Mouse (Mus musculus) cortical plate, adult 2 months (tissue): ENCODE data around the gene Taldo1. TPM values are rescaled to one million over a fixed set of nuclear protein-coding genes. Genes with fewer than 3 reads are reported as not detected.

ENCODE experiments used
- H3K27ac ChIP-seq: fragments of 200-500 bp; 2 replicates; pipeline ENCODE4 v1.5.1; 2012; ENCODE audit warnings: low read length, control low read depth, inconsistent platforms; ENCODE audit not compliant: insufficient read depth
- H3K4me1 ChIP-seq: fragments of 200-500 bp; 2 replicates; pipeline ENCODE4 v1.6.1; 2011; ENCODE audit warnings: low read length; ENCODE audit not compliant: control insufficient read depth, insufficient read depth
- H3K4me3 ChIP-seq: fragments of 200-500 bp; 2 replicates; pipeline ENCODE4 v1.5.1; 2011; ENCODE audit warnings: mild to moderate bottlenecking, low read length, control low read depth; ENCODE audit not compliant: insufficient read depth
- CTCF ChIP-seq: fragments of 200-500 bp; IDR thresholded peaks from 2 replicates; pipeline ENCODE4 v1.5.1; 2011; ENCODE audit warnings: mild to moderate bottlenecking, control low read depth, low read length; ENCODE audit not compliant: insufficient read depth; ENCODE audit errors: extremely low read depth
- POLR2A ChIP-seq: fragments of 200-500 bp; IDR thresholded peaks from 2 replicates; pipeline ENCODE4 v1.6.1; 2011; ENCODE audit warnings: mild to moderate bottlenecking, low read length, control low read depth; ENCODE audit not compliant: insufficient read depth; ENCODE audit errors: extremely low read depth
- polyA plus RNA-seq: library from polyadenylated mRNA; depleted of rRNA; stranded (reverse); fragments of >200 nt; gene quantifications from 2 replicates; pipeline ENCODE4 v1.2.3, GENCODE M21; 2012; rRNA removed

Gene Taldo1
- 182 and 193 TPM in 2 replicates for polyA plus RNA-seq

DNA sequence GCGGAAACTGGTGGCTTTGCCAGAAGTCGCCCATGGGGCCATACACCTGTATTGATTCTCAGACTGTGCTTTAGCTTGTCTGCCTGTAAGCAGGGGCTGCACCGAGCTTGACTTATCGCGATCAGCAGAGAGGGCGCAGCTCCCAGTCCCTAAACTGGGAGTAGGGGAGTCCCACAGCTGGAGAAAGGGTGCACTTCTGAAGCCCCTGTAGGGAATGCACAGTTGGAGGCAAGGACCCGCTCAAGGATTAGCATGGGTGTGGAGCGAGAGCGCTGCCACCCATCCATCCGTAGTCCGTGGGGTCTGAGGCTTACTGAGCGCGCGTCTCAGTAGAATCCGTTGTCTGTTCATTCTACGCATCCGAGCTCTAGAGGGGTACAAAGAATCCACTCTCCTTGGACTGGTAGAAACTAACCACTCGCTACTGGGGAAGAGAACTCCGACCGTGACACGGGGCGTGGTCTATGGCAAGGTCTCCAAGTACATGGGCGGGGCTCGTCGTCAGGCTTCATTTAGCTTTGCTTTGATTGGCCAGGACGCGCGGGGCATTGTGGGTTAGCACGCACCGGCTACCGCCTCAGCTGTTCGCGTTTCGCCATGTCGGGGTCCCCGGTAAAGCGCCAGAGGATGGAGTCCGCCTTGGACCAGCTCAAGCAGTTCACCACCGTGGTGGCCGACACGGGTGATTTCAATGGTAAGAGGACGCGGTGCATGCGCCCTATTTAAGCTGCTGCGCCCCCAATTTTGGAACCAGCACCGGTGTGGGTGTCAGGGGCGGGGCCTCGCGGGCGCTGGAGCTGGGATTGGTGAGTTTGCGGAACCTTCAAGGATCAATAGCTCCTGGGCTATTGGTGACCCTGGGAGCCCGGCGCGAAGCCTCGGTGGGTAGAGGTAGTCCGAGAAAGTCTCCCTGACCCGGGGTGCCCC lies at the start of gene Taldo1:
Gene Taldo1 (plus strand): TSS at position 575 of the 927 bp plus-strand sequence.
- TF ChIP-seq CTCF (no peak), POLR2A (peak; percentile 69)
- H3K4me3 ChIP-seq = peak within 1 kb of the TSS; percentile 63
- peaks cover 6% of the 10 kb centered on the region; the same call in 1 of the 2 replicates for H3K4me1 ChIP-seq
- peak within 1 kb of the TSS; percentile 1; the same call in 1 of the 2 replicates for H3K27ac ChIP-seq

DNA sequence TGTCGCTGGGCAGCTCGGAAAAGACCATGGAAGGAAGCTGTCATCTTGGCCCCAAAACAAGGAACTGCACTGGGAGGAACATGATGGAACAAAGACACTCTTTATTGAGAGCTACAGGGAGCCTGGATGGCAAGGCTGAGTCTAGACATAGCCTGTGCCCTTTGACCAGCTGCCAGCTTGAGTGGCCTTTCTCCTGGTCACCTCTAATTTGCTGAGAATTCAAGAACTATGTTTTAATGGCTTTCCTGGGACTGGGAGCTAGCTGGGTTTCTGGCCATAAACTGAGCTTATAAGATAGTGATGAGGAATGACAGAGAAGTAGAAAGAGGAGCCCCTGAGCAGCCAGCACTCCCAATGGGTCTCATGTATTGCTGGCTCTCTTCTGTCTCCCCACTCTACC lies 48.8 kb upstream of the Taldo1 start:
- Histone ChIP-seq H3K4me3 (no peak overlapping the region), H3K4me1 (no peaks in the 10 kb centered on the region), H3K27ac (no peak overlapping the region)
- TF ChIP-seq POLR2A (no peak), CTCF (no peak)

DNA sequence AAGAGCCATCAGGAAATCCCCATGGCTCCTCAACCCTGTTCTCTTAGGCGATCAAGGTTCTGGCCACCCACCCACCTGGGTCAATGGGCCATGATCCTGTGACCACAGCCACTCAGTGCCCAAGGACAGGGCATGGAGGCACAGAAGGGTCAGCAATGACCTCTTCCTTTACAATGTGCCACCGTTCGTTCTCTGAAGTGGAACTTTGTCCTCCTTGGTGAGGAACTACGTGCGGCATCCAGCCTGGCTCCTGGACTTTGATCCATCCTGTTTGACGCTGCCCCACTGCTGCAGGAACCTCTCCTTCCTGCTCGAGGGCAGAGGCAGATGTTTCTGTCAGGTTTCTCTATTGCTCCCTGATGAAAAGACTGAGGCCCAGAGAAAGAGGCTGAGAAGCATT lies 48.3 kb upstream of the Taldo1 start:
- Histone ChIP-seq H3K4me3 (no peak overlapping the region), H3K27ac (no peak overlapping the region), H3K4me1 (no peaks in the 10 kb centered on the region)
- TF ChIP-seq CTCF = no peak
- TF ChIP-seq POLR2A = no peak

DNA sequence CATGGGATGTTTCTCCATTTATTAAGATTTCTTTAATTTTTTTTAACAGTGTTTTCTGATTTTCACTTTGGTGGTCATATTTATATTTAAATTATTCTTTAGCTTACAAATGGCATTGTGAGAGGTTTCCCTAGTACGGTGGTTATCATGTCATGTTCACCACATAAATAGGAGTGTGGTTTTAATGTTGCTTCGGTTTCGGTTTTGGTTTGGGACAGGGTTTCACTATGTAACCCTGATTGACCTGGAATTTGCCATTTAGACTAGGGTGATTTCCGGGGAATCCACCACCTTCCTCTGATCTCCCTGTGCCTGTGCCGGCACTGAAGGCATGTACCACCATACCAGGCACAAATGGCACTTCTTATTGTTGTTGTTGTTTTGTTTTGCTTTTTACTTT lies 47.2 kb upstream of the Taldo1 start:
- no peak for TF ChIP-seq CTCF
- no peak for TF ChIP-seq POLR2A
- no peaks in the 10 kb centered on the region for H3K4me1 ChIP-seq
- H3K27ac ChIP-seq = no peak overlapping the region

DNA sequence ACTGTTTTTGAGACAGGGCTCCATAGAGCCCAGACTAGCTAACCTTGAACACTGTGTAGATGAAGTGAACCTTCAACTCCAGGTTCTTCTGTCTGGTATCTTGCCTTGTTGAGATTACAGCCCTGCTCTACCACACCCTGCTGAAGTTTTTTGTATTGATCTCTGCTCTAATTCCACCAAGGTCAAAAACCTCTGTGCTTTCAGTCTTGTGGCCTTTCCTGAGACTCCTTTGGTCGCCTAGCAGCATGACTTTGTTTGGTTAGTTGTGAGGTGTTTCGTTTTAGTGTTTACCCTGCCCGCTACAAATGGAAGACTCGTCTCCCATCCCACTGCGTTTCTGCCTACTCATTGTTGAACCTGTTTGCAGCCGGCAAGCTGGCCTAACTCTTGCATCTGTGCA lies 40.9 kb upstream of the Taldo1 start:
- H3K4me3 ChIP-seq = no peak overlapping the region
- H3K4me1 ChIP-seq = peaks cover 6% of the 10 kb centered on the region
- H3K27ac ChIP-seq = no peak overlapping the region
- TF ChIP-seq CTCF = no peak
- TF ChIP-seq POLR2A = no peak

More for the DNA sequence above, 47.2 kb upstream of the Taldo1 start:
- no peak overlapping the region for H3K4me3 ChIP-seq

DNA sequence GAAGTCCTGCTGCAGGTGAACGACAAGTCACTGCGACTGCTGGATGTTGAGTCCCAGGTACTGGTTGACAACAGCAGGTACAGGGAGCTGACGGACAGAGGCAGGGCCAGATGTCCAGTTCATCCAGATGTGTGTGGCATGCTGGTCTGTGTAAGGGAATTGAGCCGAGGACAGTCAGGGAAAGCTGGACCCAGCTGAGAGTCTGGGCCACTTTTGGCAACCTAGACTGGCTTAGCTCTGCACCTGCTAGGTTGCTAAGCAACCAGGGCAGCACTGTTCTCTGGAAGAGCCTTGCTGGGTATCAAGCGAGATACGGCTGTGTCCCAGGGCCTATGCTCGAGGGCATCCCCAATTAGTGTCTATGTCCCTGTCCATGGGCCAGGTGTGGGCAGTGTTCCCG lies 36.9 kb upstream of the Taldo1 start:
- Histone ChIP-seq H3K4me3 (no peak overlapping the region), H3K27ac (no peak overlapping the region), H3K4me1 (peaks cover 6% of the 10 kb centered on the region)
- TF ChIP-seq POLR2A (no peak), CTCF (no peak)

DNA sequence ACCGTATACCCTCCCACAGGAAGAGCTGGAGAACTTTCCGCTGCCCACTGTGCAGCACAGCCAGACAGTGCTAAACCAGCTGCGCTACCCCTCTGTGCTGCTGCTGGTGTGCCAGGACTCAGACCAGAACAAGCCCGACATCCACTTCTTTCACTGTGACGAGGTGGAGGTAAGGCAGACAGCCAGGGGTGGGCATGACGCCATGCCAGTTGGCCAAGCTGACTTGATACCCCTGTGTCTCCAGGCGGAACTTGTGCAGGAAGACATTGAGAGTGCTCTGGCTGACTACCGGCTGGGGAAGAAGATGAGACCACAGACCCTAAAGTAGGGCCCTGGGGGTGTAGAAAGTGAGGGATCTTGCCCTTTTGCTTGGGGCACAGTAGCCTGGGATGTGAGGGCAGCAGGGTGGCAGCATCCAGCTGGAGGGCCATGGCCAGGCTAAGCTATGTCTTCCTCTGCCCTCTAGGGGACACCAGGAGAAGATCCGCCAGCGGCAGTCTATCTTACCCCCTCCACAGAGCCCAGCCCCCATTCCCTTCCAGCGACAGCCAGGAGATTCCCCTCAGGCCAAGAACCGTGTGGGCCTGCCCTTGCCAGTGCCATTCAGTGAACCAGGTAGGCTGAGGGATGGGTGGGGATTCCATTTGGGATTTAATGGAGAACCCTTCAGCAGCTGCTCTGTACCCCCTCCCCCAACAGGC lies 36.2 kb upstream of the Taldo1 start:
- H3K4me3 ChIP-seq = no peak overlapping the region
- peak; percentile 36 for TF ChIP-seq CTCF
- TF ChIP-seq POLR2A = no peak
- no peak overlapping the region for H3K27ac ChIP-seq
- H3K4me1 ChIP-seq = peaks cover 6% of the 10 kb centered on the region

DNA sequence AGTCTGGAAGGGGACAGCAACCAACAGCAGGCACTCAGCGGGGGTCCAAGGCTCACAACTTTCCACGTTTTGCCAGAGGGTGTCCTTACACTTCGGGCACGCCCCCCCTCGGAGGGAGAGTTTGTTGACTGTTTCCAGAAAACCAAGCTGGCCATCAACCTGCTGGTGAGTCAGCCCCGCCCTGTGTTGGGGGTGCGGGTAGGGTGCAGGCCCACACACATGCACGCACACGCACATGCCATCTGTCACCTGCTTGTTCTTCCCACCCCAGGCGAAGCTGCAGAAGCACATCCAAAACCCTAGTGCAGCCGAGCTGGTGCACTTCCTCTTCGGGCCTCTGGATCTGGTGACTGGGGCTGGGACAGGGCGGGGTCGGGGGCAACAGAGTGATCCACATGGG lies 35.0 kb upstream of the Taldo1 start:
- Histone ChIP-seq H3K4me3 (no peak overlapping the region), H3K27ac (no peak overlapping the region), H3K4me1 (peaks cover 6% of the 10 kb centered on the region)
- no peak for TF ChIP-seq POLR2A
- TF ChIP-seq CTCF = no peak

DNA sequence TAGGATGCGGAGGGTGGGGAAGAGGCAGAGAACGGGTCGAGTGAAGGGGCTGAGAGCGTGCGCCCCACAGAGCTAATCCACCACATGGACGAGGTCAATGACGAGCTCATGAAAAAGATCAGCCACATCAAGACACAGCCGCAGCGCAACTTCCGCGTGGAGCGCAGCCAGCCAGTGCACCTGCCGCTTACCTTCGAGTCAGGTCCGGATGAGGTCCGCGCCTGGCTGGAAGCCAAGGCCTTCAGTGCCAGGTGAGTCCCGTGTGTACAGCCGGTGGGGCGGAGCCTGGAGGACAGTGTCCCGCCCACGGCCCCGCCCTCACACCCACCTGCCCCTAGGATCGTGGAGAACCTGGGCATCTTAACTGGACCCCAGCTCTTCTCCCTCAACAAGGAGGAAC lies 30.5 kb upstream of the Taldo1 start:
- Histone ChIP-seq H3K4me1 (no peaks in the 10 kb centered on the region), H3K27ac (no peak overlapping the region), H3K4me3 (no peak overlapping the region)
- TF ChIP-seq POLR2A (no peak), CTCF (no peak)
